Mouse (Mus musculus): ENCODE data around the gene Col4a4. TPM values are rescaled to one million over a fixed set of nuclear protein-coding genes. Genes with fewer than 3 reads are reported as not detected.

The Col4a4 gene
- total RNA-seq, 2 experiments from 2014 or later = 4.2 to 5.0 TPM

DNA sequence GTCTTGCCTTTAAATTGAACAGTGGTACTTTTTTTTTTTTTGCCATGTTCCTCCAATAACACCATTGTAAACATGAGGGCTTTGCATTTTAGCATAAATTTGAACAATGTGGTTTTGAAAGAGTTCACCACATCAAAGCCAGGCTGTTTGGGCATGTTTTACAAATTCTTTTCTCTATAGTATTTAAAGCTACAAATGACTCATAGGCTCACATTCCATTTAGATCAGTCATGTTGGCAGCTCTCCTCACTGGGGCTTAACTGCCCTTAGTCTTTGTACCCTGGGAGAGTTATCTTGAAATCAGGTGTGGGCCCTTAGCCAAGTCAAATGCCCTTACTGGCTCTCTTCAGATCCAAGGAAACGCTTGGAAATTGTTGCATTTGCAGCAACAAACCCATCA, 157.6 kb downstream of the Col4a4 start:
- peak in 1 of 2 experiments; percentile 33 for DNase-seq (ENCODE audit: low spot score in 2 of 2)

DNA sequence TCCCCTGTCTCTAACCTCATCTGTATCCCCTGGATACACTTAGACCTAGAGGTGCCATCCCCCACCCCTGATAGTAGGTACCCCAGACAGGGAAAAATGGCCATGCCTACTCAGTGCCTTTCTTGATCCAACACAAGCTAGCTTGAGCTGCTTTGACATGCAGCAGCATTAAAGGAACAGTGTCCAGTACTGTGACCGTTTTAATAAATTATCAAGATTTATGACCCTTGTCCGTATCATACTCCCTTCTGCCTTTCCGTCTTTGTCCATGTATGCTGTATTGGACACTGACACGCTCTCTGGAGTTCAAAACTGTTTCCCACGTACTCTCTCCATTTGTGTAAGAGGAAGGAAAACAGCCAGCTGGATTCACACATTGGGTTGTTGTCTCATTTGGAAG, 158.9 kb downstream of the Col4a4 start:
- no peak for DNase-seq (ENCODE audit: low spot score in 2 of 2)

DNA sequence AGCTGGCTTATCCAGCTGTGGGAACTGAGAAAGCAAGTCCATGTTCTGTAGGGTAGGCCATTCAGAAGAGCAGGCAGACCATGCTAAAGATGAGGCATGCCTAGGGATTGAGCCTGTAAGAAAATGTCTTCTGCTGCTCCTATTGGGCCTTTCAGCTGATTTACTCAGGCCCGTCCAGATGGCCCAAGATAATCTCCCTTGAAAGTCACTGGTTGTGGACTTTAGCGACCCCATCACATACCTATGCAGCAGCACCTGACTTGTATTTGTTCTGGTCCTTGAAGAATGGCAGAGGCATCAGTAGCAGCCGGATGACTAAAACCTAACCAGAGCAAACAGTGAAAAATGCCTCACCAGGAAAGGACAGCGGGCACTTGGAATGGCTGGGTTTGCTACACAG, 171.0 kb downstream of the Col4a4 start:
- no peak for DNase-seq (ENCODE audit: low spot score in 2 of 2)

DNA sequence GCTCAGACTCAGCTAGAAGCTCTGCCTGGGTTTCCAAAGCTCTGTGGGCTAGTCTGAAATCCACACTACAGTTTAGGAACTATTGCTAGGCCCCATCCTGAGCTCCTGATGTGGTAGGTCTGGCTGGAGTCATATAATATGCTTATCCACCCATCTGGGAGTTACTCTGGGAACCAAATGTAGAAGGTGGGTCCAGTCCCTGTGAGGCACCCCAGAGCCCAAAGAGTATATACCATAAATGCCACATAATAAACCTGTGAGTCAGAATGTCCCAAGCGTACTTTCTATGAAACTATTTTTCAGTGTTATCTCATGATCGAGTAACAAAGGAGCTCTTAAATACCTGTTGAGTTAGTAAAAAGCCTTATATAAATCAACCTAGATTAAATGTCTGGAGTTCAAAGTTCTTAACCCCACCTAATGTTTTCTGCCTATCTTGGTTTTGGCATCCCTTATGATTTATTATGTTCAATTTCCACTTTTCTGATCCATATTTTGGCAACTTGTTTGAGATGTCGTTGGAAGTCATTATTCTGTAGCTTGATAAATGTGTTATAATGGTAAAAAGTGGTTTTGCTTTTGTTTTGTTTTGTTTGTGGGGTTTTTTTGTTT, 172.1 kb downstream of the Col4a4 start:
- no peak for DNase-seq (ENCODE audit: low spot score in 2 of 2)

DNA sequence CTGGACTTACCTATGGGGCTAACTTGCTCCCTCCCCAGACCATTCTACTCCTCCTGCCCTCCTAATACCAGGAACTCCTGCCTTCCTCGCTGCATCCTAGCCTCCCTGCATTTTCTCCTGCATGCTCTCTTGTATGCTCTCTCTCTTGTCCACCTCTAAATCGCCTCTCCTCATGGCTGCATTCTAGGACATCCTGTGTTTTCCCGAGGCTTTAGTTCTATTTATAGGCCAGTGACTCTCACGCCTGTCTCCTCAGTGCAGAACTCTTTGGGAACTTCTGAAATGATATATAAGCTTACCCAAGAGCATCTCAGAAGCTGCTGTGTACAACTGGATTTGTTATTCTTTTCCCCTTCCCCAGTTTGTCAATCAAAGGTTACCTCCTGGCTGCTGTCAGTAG, 174.6 kb downstream of the Col4a4 start:
- no peak for DNase-seq (ENCODE audit: low spot score in 2 of 2)

DNA sequence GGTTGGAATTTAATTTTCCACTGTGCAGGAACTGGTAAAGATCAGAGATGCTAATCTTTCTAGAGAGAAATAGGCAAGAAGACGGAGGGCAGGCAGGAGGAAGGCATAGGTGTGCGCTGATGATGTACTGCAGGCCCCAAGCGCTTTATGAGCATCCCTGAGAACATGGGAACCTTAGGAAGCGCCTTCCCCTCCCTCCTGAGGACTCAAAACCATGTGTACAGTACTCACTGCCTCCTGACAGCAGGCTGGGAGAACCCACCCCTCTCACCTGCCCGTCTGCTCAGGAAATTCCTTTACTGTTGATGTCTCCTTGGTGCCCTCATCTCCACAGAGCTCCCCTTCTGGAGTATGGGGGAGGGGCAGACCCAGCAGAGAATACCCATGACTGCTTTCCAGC, 175.1 kb downstream of the Col4a4 start:
- DNase-seq (ENCODE audit: low spot score in 2 of 2) = no peak

DNA sequence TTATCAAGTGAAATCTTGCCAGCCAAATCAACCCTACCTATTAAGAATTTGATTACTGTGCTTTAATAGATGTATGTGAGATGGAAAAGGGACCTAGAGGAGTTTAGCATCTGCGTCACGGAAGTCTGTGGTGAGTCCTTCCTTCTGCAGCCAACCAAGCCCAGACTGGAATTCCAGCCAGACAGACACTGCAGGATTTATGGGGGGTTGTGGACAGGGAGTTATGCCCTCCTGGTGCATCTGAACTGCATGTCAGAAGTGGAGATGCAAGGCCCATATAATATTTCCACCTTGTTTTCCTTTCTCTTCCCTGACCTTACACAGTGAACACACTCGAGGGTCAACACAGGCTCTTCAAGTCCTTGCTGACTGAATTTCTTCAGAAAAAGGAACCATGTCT, 176.1 kb downstream of the Col4a4 start:
- DNase-seq (ENCODE audit: low spot score in 2 of 2) = no peak

DNA sequence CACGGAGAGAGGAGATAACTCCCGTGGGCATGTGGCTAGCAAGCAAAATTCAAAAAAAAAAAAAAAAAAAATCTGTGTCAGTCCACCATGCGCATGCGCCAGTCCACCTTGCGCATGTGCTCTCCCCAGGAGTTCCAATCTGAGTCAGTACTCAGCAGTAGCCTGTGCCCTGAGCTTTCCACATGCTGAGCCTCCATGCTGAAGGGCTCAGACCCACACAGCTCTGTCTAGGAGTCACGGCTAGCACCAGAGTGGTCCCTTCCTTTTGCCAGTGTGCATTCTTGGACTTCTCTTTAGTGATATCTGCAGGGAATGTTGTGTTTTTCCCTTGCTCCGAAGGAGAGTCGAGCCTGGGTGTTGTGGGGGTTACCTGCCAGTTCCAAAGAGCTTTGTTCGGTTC, 177.4 kb downstream of the Col4a4 start:
- no peak for DNase-seq (ENCODE audit: low spot score in 2 of 2)

DNA sequence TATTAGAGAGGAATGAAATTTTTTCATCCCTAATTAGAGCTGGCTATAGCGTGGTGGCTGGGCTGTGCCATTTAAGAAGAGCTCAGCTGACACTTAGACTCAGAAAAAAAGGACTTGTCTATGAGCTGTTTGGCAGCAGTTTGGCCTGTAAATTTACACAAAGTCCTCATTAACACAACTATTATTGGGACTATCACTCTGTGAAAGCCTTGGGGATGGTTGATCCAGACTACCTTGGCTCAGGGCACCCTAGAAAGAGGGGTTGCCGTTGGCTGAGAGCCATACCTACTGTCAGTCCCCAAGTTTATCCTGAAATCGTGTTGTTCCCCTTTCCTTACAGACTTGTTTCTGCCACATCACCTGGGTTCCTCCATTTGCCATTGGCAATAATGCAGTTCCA, 178.9 kb downstream of the Col4a4 start:
- DNase-seq (ENCODE audit: low spot score in 2 of 2) = no peak

Other genes starting within 250 kb of the Col4a4 start
- gene Col4a3, start 72 bp upstream of the Col4a4 start, total RNA-seq (2021) = 1 to 10 TPM; 1.5 to 2.3 TPM
- 100 to 1,000 TPM; 110 to 116 TPM for gene Mff, start 138.0 kb upstream of the Col4a4 start, total RNA-seq (2021)
- gene Tm4sf20, start 181.6 kb upstream of the Col4a4 start, total RNA-seq (2021) = not detected
- gene Gm47791, start 184.4 kb upstream of the Col4a4 start, total RNA-seq (2021) = not detected

All from adrenal gland, adult 18-20 months (tissue).